In genomic region chr2:3817626-3818025, GRCm38 (mm10) we compare ENCODE assay signal across 19 mouse cellular contexts.
DNase-seq lines count a peak whose midpoint lies in the region; ATAC-seq lines count a peak whose summit lies in the region.
"Had no signal": no experiment of that assay in that cellular context is flagged by ENCODE, and none has a peak within 500 bp of the region (broad histone marks: within the 10 kb centered on the region; RNA-seq: fewer than 3 reads in every experiment).

No protein-coding gene starts in this region.

- peak; percentile 19 for DNase-seq in embryonic facial prominence, embryonic 14.5 days (ENCODE audit: low spot score)
- no peak for DNase-seq in embryonic facial prominence, embryonic 10.5 days (ENCODE audit: low spot score)
- DNase-seq in left cerebral cortex, postnatal 4 days: peak; percentile 52
- no peak for DNase-seq in left cerebral cortex, postnatal 10 days (ENCODE audit: extremely low spot score in 1 of 2, low spot score in 2 of 2)
- DNase-seq in layer of hippocampus, adult 9-10 months (ENCODE audit: low spot score): peak; percentile 10
- no peak for DNase-seq in embryo, embryonic 9.5 days (ENCODE audit: extremely low spot score)
- DNase-seq: B cell, adult 2 months; heart, postnatal 10 days; kidney, postnatal 36 days; lung, adult 18-20 months; right cerebral cortex, postnatal 25 days; thymus, adult 2 months had no signal

- no peaks in the 10 kb centered on the region for H3K27me3 ChIP-seq in embryonic facial prominence, embryonic 14.5 days (replicated peaks; ENCODE audit: control insufficient read depth, insufficient read depth, low read length)
- no peaks in the 10 kb centered on the region for H3K27me3 ChIP-seq in embryonic facial prominence, embryonic 10.5 days (replicated peaks; ENCODE audit: low read depth, poor library complexity, severe bottlenecking)
- H3K27me3 ChIP-seq: embryonic facial prominence, embryonic 13.5 days; hindbrain, embryonic 13.5 days had no signal

- H3K27ac ChIP-seq in embryonic facial prominence, embryonic 14.5 days (replicated peaks; ENCODE audit: low read depth, low read length): no peak overlapping the region
- H3K27ac ChIP-seq in embryonic facial prominence, embryonic 10.5 days (replicated peaks): no peak overlapping the region
- H3K27ac ChIP-seq: hindbrain, embryonic 13.5 days; left cerebral cortex, adult 2 months had no signal

- no peak overlapping the region for H3K4me2 ChIP-seq in embryonic facial prominence, embryonic 14.5 days (ENCODE audit: low read depth, low read length)
- H3K4me2 ChIP-seq: embryonic facial prominence, embryonic 13.5 days; heart, embryonic 11.5 days; hindbrain, embryonic 13.5 days; liver, embryonic 11.5 days had no signal

- intact Hi-C loops in left cerebral cortex, postnatal 4 days (cut with DNase I): loop anchor here (10.0 kb wide), 2 partner anchors 197 to 1047 kb away; partner anchors contain the start of gene Frmd4a
- intact Hi-C loops in left cerebral cortex, postnatal 10 days (cut with DNase I): loop anchor here (5.0 to 10.0 kb wide), 3 partner anchors 107 to 675 kb away; partner anchors contain the start of gene Frmd4a

- no peaks in the 10 kb centered on the region for H3K36me3 ChIP-seq in embryonic facial prominence, embryonic 14.5 days (ENCODE audit: control insufficient read depth, insufficient read depth, low read length)
- no peaks in the 10 kb centered on the region for H3K36me3 ChIP-seq in embryonic facial prominence, embryonic 10.5 days (replicated peaks)
- H3K36me3 ChIP-seq: embryonic facial prominence, embryonic 13.5 days; hindbrain, embryonic 13.5 days had no signal

- 0 out of 2 replicates have a peak, but pooled peaks cover 3% of the 10 kb centered on the region for H3K4me1 ChIP-seq in embryonic facial prominence, embryonic 14.5 days (ENCODE audit: control insufficient read depth, insufficient read depth, low read length)
- no peaks in the 10 kb centered on the region for H3K4me1 ChIP-seq in embryonic facial prominence, embryonic 10.5 days

- no peaks in the 10 kb centered on the region for H3K9me3 ChIP-seq in embryonic facial prominence, embryonic 14.5 days (ENCODE audit: control insufficient read depth, low read length)
- H3K9me3 ChIP-seq in embryonic facial prominence, embryonic 10.5 days: no peaks in the 10 kb centered on the region
- H3K9me3 ChIP-seq: embryonic facial prominence, embryonic 13.5 days; hindbrain, embryonic 13.5 days had no signal

- WGBS in embryonic facial prominence, embryonic 14.5 days: 69% methylated on average over 3 of the region's 3 CpGs
- 88% methylated on average over 3 of the region's 3 CpGs for WGBS in embryonic facial prominence, embryonic 10.5 days

- no peak overlapping the region for H3K4me3 ChIP-seq in embryonic facial prominence, embryonic 14.5 days (ENCODE audit: low read depth, low read length)
- no peak overlapping the region for H3K4me3 ChIP-seq in embryonic facial prominence, embryonic 10.5 days
- H3K4me3 ChIP-seq: embryonic facial prominence, embryonic 13.5 days; hindbrain, embryonic 13.5 days; left cerebral cortex, adult 2 months had no signal

- no peak overlapping the region for H3K9ac ChIP-seq in embryonic facial prominence, embryonic 14.5 days (ENCODE audit: low read depth, low read length)
- H3K9ac ChIP-seq: embryonic facial prominence, embryonic 13.5 days; hindbrain, embryonic 13.5 days had no signal

- ATAC-seq in embryonic facial prominence, embryonic 14.5 days (ENCODE audit: low read depth): no peak
- no peak for ATAC-seq in activated CD4-positive, CD25-positive, alpha-beta regulatory T cell, adult 4 months
- ATAC-seq: midbrain, embryonic 16.5 days had no signal

Comparison
In these comparisons a context has a peak if more than half of its experiments do, and no peak if none do; other contexts are left out.
1. DNase-seq: peak in embryonic facial prominence, embryonic 14.5 days (single experiment), left cerebral cortex, postnatal 4 days (single experiment) and layer of hippocampus, adult 9-10 months (single experiment); none in embryonic facial prominence, embryonic 10.5 days (single experiment), left cerebral cortex, postnatal 10 days (0 of 2) and embryo, embryonic 9.5 days (single experiment).